Mouse (Mus musculus) Muller cell, postnatal 12 days (primary cell): Measurements from ENCODE around the gene Bbs4.

Experiments used
- DNase-seq: peaks from one replicate; pipeline ENCODE4 v3.0.0-alpha.2; 2015; ENCODE audit errors: inconsistent ontology term

The Bbs4 gene

DNA sequence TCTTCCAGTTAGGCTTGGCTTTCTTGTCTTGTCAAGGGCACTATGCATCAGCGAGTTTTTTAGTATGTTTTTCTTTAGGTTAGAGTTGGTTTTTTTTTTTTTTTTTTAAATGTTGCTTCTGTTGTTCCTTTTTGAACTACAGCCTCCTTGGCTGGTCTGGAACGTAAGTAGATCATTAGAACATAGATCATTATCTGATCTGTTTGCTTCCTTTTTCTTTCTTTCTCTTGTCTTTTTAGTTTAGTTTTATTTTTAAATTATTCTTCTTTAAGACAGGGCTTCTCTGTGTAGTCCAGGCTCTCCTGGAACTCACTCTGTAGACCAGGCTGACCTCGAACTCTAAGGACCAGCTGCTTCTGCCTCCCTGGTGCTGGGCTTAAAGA, 60.8 kb downstream of the Bbs4 start:
- no peak for DNase-seq

DNA sequence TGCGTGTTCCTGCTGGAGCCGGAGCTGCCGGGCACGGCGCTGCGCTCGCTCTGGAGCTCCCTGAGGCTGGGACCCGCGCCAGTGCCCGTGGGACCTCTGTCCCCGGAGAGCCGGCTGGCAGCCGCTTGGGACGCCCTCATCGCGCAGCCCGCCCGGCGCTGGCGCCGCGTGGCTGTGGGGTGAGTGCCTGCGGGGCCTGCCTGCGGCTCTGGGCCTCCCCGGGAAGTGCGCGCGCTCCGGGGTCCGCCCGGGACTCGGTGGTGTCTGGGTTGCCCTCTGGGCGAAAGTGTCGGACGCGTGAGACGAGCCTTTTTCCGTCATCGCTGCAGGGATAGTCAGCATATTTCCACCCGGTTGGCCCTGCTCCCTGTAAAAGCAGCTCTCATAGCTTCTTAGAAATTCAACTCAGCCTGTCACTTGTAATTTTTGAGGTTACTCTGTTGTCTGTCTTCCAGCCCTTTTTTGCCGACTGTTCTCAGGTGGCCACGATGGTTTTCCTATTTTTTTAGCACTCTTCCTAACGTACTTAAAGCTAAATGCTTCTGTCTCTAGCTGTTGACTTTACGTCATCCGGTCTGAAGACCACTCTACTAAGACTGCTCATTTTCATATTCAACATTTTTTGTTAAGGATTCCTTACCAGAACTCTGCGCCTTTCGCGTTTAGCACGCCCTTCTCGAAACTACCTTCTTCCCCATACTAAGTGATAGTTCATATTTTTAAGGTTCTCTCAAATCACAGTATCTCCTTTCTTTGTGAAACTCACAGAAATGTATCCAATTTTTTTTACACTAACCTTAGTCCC, 61.4 kb downstream of the Bbs4 start:
- no peak for DNase-seq

DNA sequence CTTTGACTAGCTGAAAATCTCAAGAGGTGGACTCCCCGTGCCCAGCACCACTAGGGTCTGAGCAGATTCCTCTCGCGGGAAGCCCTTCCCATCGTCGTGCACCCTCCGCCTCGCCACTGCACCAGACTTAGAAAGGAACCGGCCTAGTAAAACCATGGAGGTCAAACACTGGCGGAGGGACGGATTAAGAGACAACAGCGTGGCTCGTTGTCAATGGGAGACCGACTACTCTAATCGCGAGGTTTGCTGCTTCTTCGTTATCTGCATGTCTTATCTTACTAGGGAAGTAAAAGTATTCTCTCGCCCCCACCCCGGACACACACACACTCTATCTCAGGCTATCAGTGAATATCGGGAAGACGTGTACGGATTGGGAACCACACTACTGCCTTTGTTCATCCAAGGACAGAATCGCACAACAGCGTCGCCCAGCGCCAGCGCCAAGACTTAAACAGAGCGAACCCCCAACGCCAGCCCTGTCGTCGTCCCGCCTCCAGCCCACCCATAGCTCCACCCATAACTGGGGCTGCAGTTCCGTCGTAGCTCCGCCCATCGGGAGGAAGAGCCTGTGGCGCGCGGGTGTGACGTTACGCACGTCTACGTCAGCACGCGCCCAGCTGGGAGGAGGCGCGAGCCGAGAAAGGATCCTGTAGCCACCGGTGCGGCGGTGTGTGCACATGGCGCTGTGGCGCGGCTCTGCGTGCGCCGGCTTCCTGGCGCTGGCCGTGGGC, 62.2 kb downstream of the Bbs4 start, which contains the start of gene Adpgk:
Adpgk (plus strand) TSS at position 602 of the 731 bp plus-strand sequence.
- peak; percentile 98 for DNase-seq

DNA sequence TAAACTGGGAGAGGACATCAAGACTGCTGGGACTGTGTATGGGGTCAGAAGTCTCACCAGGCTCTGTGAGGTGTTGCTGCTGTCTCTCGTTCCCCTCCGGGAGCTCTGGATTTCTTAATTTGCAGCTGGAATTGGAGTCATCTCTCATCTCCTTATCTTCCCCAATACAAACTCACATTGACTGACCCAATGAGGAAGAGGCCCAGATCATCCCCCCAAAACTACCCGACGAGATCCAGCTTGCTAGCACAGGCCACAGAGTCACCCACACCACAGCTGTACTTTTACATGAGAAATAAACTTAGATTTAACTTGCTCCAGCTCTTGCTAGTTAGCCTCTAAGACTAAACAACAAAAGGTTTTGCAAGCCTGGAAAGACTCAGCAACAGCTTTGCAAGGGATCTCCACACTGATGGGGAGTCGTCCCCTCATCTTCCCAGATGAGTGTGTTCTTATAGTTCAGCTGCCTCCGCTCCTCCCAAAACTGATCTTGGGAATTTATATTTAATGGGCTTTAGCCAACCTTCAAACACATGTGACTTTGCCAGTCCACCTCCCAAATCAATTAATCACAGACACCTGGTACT, 63.7 kb downstream of the Bbs4 start:
- no peak for DNase-seq

DNA sequence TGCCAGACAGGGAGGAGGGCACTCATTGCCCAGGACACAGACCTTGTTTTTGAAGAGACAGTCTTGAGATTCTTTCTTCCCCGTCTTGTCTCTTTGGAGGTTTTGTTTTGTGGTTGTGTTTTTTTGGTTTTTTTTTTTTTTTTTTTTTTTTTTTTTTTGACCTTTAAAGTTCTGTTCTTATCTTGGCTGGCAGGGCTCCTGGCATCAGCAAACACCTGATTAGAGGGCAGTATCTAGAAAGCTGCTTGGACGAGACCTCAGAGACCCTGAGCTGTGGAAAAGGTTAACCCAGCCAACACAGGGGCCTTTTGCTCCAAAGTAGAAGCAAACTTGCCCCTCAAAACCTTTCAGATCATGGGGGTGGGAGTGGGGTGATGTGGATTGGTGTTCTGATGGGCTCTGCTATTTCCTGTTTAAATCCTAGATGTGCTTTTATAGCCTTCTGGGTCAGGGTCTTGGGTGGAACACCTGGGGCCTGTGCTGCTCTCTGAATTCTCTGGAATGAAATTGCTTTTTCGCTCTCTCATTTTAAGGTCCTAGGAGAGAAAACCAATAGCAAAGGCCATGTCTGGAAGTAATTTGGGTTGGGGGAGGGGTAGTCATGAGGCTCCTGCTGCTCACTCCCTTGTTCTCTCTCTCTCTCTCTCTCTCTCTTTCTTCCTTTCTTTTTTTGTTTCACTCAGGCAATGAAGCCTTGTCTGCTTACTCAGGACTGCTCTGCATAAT, 64.5 kb downstream of the Bbs4 start:
- DNase-seq: no peak

DNA sequence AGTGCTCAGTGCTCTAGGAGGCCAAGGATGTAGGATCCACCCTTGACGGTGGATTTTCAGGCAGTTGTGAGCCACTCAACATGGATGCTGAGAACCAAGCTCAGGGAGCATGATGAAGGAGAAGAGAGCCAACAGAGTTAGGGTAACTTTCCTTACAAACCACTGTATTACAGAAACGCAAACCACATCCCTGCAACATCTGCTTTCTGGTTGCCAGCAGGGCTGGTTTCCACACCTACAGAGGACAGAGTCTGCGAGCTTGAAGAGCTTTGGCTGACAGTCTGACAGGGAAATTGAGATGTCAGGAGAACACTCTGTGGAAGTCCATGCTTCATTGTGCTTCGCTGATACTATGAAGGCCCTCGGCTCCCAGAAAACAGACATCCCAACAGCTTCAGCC, 65.2 kb downstream of the Bbs4 start:
- no peak for DNase-seq

DNA sequence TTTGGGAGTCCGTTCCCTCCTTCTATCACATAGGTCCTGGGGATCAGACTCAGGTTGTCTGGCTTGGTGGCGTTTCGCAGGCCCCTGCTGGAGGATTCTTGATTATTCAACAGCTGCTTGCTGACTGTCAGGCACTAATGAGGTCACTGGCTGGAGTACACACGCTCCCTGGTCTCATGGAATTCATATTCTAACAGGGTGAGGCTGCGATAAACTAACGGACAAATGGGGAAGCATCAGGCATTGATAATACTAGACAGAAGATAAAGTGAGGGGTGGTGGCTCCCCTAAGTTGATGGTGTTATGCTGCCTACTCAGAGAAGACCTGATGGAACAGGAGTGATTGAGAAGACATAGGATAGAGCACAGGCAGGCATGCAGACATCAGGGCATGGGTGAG, 67.7 kb downstream of the Bbs4 start:
- no peak for DNase-seq

DNA sequence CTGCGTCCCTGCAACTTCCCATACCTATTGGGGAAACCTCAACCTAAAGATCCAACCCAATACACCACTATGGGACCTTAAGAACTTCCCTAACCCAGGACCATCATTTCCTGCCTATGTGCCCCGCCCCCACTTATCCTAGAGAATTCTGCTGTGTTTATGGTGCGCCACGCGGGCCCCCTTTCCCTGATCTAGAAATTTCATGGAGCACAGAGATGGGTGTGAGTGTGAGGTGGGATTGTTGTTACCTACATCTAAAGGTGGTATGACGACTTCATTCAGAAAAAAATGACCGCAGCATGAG, 70.7 kb downstream of the Bbs4 start:
- no peak for DNase-seq

DNA sequence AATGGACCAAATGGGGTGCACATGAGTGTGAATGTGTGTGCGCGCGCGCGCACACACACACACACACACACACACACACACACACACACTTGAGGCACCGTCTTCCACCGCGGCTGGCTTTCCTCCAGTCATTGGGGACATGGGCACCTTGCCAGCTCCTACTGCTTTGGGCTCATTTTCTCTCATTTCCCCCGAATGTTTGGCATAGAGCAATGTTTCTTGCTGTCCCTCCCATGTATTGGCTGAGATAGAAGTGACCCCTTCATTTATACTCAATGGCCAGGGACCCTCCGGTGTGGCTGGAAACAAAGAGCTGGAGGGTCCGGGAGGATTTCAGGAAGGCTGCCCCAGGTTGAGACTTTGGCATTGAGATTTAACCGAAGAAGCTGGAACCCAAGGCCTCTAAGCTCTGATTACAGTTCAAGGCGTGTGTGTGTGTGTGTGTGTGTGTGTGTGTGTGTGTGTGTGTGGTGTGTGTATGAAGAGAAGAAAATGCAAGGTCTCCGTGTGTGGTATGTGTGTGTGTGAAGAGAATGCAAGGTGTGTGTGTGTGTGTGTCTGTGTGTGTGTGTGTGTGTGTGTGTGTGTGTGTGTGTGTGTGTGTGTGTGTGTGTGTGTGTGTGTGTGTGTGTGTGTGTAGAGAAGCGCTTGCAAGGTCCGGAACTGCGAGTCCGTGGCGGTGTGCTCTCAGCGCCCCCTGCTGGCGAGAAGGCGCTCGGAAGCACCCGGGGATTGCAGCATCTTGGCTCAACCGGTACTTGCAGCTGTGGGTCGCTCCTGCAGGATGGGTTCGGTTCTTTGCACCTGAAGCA, 71.2 kb downstream of the Bbs4 start:
- DNase-seq: peak; percentile 71

DNA sequence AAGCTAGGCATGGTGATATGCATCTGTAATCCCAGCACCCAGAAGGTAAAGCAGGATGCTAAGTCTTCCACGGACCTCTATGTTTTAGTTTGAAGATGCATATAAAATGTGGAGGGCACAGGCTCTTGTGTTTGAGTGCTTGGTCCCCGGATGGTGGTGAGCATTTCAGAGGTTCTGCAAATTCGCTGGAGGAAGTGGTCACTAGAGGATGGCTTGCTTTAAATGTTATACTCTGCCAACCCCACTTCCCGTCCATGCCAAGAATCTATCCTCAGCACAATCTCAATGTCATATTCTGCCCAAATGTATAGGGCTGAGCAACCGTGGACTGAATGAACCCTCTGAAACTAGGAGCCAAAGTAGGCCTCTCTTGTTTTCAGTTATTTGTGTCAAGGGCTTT, 72.4 kb downstream of the Bbs4 start:
- DNase-seq: no peak

DNA sequence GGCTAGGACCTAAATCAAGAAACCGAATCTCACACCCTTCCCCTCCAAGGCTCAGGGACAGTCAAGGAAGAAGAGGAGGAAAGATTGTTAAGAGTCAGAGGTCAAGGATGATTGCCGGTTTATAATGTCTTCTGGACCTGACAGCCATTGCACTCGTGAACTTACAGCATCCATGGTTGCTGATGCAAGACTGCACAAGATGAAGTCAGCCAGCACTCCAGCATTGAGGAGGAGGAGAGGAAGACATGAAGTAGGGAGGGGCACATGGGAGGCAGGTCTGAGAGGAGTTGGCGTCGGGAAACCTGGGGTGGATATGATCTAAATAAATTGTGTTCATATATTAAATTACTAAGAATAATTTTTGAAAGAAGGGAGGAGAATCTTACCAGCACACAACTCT, 74.6 kb downstream of the Bbs4 start:
- no peak for DNase-seq

DNA sequence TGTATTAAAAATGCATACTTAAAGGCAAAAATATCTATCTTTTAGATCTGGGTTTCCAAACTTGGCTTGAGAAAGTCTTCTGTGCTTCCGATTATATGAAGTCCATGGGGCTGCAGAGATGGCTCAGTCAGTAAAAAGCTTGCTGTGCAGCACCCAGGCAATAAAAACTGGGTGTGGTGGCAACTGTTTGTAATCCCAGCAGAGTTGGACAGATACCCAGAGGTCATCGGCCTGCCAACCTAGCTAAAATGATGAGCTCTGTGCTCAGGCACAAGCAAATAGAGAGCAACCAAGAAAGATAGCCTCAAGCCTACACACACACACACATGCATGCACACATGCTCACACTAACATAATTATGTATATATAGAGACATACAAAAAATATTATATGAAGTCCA, 75.1 kb downstream of the Bbs4 start:
- DNase-seq: no peak

DNA sequence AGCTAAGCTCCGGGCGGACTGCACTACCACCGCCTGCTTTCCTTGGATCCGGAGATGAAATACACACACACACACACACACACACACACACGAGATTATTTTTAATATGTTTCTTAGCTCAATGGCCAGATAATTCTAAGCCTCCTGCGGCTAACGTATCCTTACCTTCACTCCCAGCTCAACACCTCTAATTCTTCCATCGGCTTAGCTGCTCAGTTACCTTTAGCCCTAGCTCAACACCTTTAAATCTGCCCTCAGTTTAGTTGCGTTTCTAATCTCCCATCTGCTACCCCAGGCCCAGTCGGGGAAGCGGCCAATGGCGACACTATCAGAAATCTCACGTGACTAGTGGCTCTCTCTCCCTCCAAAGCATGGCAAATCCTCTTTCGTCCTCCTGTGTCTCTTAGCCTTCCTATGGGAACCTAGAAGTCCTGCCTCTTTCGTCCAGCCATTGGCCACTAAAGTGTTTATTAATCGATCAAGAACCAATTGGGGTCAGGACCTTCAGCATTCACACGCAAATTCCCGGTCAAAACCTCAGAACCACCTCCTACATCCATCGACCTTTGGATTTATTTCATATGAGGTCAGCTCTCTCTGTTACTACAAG, 78.4 kb downstream of the Bbs4 start:
- DNase-seq: no peak

DNA sequence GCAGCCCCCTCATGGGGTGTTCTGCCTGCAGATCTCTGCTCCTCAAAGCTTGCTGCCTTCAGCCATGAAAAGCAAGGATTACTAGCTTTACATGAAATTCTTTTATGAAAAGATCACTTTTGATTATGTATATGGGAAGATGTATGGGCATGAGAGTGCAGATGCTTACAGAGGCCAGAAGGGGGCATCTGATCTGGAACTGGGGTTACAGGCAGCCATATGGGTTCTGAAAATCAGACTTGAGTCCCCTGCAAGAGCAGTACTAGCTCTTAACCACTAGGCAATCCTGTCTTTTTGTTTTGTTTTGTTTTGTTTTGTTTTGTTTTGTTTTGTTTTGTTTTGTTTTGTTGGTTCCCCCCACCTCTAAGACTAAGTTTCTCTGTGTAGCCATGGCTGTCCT, 80.1 kb downstream of the Bbs4 start:
- no peak for DNase-seq
